Mouse (Mus musculus) embryo, embryonic 11.5 days (tissue): ENCODE results near the gene Ubr4.
"Not testable (repeated sequence)": the region's sequence is repeated elsewhere in the genome, so short reads cannot be mapped to it uniquely, and the experiment has no call there.

ENCODE experiments used
- DNase-seq: peaks from one replicate; pipeline ENCODE4 v3.0.0-alpha.2; 2012; ENCODE audit warnings: low read depth, low spot score

Ubr4 gene

GRCm38 (mm10) chr4:139484496-139484895 lies 132.1 kb downstream of the Ubr4 start:
- DNase-seq: no peak

GRCm38 (mm10) chr4:139487085-139487484 lies 134.7 kb downstream of the Ubr4 start:
- no peak for DNase-seq

GRCm38 (mm10) chr4:139488325-139488724 lies 135.9 kb downstream of the Ubr4 start:
- no peak for DNase-seq

GRCm38 (mm10) chr4:139489946-139490345 lies 137.5 kb downstream of the Ubr4 start:
- DNase-seq: no peak

GRCm38 (mm10) chr4:139490413-139491055 lies 138.1 kb downstream of the Ubr4 start:
- no peak for DNase-seq

- DNase-seq: no peak
Observed at GRCm38 (mm10) chr4:139491541-139492170, 139.2 kb downstream of the Ubr4 start.

GRCm38 (mm10) chr4:139492258-139492833 lies 139.9 kb downstream of the Ubr4 start:
- DNase-seq: no peak

- DNase-seq: no peak
Observed at GRCm38 (mm10) chr4:139493227-139494025, 141.0 kb downstream of the Ubr4 start.

- DNase-seq: no peak
Observed at GRCm38 (mm10) chr4:139500814-139501213, 148.4 kb downstream of the Ubr4 start.

GRCm38 (mm10) chr4:139501702-139502101 lies 149.3 kb downstream of the Ubr4 start:
- no peak for DNase-seq

- no peak for DNase-seq
Observed at GRCm38 (mm10) chr4:139503919-139504318, 151.5 kb downstream of the Ubr4 start.

GRCm38 (mm10) chr4:139505716-139506115 lies 153.3 kb downstream of the Ubr4 start:
- no peak for DNase-seq

GRCm38 (mm10) chr4:139506727-139507126 lies 154.3 kb downstream of the Ubr4 start:
- DNase-seq: no peak

- no peak for DNase-seq
Observed at GRCm38 (mm10) chr4:139509069-139509468, 156.7 kb downstream of the Ubr4 start.

GRCm38 (mm10) chr4:139511557-139511956 lies 159.1 kb downstream of the Ubr4 start:
- no peak for DNase-seq

- no peak for DNase-seq
Observed at GRCm38 (mm10) chr4:139512985-139513384, 160.6 kb downstream of the Ubr4 start.

GRCm38 (mm10) chr4:139519221-139519620 lies 166.8 kb downstream of the Ubr4 start:
- no peak for DNase-seq

GRCm38 (mm10) chr4:139521926-139522325 lies 169.5 kb downstream of the Ubr4 start:
- no peak for DNase-seq

GRCm38 (mm10) chr4:139526475-139526874 lies 174.1 kb downstream of the Ubr4 start:
- no peak for DNase-seq

GRCm38 (mm10) chr4:139530248-139530647 lies 177.8 kb downstream of the Ubr4 start, which contains the start of gene Iffo2:
Gene Iffo2 (plus strand): TSS chr4:139530548.
- not testable (repeated sequence) for DNase-seq

- DNase-seq: no peak
Observed at GRCm38 (mm10) chr4:139532081-139532480, 179.7 kb downstream of the Ubr4 start.

GRCm38 (mm10) chr4:139535127-139535695 lies 182.8 kb downstream of the Ubr4 start:
- no peak for DNase-seq
